Mouse (Mus musculus): ENCODE results near the gene Clasp2.
A peak's percentile ranks its signal among the peaks of the same experiment; 100 is the strongest.

Clasp2 gene

DNA sequence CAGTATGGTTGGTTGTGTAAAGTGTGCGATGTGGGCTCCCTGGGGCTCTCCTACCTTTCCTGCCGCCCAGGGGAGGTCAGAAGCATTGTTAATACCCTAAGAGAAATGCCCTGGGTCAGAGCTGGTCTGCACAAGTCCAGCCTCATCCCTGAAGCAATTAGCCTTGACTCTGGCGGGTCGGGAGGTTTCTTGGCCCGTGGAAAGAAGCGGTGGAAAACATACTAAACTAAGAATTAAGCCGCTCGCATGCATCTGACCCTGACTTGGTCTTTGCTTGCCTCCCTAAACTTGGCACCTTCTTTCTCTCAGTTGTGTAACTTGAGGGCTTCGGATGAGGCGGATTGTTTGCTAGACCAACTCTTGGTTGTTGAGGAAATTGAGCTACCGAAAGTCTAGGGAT, 191.2 kb downstream of the Clasp2 start:
- DNase-seq = no peak

DNA sequence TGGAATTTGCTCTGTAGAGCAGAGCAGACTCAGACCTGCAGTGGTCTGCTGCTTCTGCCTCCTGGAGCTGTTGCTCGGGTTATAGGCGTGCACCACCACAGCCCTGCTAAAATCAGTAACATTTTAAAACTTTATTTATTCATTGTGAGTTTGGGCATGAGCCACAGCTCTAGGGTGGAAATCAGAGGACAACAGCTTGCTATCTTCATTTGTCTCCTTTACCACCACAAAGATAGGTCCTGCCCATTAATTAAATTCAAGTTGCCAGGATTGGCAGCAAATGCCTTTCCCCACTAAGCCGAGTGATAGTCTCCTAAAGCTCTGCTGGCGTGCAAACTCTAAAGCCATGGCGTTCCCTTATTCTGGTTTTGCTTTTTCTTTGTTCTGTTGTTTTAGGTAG, 194.4 kb downstream of the Clasp2 start:
- DNase-seq = no peak

DNA sequence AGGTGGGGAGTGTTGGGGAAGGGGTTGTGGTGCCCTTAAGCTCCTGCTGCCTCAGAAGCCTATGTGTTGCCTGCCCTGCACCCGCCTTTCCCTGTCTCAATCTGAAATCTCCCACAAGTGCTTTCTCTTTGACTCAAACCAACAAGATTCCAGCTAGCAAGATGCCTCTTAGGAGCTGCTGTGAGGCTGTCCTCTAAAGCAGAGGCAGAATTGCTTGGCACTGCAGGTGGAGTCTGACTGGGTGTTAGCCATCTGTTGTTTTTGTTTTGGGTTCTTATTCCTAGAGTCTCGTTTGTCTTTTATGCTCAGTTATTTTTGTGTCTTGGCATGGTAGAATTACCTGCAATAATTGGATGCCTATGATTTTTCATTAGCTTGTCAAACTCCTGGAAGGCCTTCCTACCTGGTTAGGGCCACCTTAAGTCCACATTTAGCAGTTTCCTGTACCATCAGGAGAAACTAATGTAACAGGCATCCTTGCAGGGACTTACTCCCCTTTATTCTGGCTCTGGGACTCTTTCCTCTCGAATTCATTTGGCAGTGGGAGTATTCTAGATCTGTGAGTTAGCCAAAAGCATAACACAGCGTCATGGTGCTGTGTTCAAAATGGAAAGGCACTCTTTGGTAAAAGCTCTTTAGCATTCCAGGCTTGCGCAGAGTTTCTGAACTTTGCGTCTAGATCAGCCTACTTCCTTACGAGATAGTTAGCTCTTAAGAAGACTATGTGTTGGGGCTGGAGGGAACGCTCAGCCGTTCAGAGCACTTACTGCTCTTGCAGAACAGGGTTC, 198.0 kb downstream of the Clasp2 start:
- peak; percentile 39 to 56 for DNase-seq

DNA sequence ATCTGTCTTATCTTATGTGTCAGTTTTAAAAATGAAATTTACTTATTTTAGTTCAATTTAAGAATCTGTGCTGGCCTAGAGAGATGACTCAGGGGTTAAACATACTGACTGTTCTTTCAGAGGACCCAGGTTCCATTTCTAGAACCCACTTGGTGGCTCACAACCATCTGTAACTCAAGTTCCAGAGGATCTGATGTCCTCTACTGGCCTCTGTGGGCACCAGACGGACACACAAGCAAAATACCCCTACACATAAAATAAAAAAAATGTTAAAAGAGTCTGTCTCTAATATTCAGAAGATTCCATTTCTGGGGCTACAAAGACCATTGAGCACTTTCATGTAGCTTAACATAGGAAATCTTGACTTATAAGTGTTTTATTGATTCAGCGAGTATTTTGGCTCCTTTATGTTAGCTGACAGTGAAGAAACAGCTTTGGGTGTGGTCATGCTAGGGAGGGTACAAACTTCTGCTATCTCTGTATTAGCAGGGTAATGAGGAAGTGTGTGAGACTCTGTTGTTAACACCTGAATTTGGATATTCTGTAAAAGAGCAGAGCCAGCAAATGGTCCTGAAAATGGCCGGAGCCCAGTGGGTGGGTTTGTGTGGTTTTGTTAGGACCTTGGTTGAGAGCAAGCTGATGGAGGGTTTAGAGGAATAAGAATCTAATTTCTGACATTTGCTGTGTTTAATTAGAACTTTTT, 200.0 kb downstream of the Clasp2 start:
- DNase-seq = no peak

GRCm38 (mm10) chr9:113943372-113943771, 202.1 kb downstream of the Clasp2 start:
- DNase-seq = no peak

- no peak for DNase-seq
These were observed 205.9 kb downstream of the Clasp2 start for GRCm38 (mm10) chr9:113947216-113947615.

- no peak for DNase-seq
These were observed 216.5 kb downstream of the Clasp2 start for GRCm38 (mm10) chr9:113957777-113958176.

GRCm38 (mm10) chr9:113963718-113964117, 222.4 kb downstream of the Clasp2 start:
- no peak for DNase-seq

DNA sequence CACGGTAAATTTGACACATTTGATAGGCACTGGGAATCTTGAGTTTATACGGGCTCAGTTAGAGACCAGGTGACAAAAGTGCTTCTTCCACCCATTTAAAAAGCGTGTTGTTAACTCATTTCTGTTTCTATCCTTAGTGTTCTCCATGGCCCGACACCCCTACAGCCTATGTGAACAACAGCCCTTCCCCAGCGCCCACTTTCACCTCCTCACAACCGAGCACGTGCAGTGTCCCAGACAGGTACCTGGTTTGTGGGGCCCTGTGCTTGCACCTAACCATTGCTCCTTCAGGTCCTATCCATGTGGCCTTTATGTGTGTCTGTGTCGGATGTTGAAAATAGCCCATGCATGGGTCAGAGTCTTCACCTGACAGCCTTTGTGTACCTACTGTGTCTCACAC, 223.1 kb downstream of the Clasp2 start:
- DNase-seq = no peak

DNA sequence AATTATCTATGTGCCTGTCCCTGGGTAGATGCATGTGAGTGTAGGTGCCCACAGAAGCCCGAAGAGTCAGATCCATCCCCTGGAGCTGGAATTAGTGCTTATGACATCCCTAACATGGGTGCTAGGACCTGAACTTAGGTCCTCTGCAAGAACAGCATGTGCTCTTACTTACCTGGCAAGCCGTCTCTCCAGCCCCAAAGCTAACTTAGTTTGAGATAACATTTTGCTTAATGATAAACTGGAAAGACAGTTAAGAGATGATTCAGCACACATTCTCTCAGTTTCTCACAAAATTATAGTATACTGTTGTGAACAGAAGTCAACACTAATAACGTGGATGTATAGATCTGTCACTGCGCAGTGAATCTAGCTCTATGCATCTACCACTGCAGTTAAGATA, 225.6 kb downstream of the Clasp2 start:
- no peak for DNase-seq

GRCm38 (mm10) chr9:113968967-113969366, 227.7 kb downstream of the Clasp2 start:
- DNase-seq = no peak
